Mouse (Mus musculus): ENCODE measurements around the gene Epha8.

DNA sequence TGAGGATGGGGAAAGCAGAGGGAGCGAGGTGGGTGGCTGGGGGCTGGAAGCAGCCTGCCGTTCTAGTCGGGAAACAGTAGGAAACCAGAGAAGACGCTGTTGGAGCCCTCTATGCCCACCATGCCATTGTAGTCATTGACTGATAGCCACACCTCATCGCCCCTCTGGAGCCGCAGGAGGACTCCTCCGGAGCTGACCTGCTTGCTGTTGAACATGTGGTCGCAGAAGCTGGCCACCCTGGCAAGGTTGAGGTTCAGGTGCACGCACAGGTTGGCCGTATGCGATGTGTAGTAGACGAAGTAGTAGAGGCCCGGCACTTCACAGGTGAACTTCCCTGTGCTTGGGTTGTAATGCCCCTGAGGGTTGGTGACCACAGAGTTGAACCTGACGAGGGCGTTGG lies 66.6 kb downstream of the Epha8 start:
- TF ChIP-seq POLR2A (IDR thresholded peaks at IDR 0.05; ENCODE audit: low read depth, low read length): no peak
- TF ChIP-seq CTCF (IDR thresholded peaks at IDR 0.05; ENCODE audit: extremely low read depth, insufficient read length, insufficient replicate concordance, low read depth, low read length): no peak

All from small intestine, adult 2 months (tissue).